Mouse (Mus musculus) brain, adult 2 months (tissue): ENCODE measurements at regions not wholly inside any gene's neighbourhood (a gene's known extent, or its start where the extent isn't known, plus 50 kb on each side); places are given as distances from the start of the nearest gene placed in this dataset.
"Not testable (repeated sequence)": the region's sequence is repeated elsewhere in the genome, so short reads cannot be mapped to it uniquely, and the experiment has no call there.

Source experiments
- DNase-seq: peaks from one replicate; pipeline ENCODE4 v3.0.0; 2011; ENCODE audit warnings: low read depth, low spot score

DNA sequence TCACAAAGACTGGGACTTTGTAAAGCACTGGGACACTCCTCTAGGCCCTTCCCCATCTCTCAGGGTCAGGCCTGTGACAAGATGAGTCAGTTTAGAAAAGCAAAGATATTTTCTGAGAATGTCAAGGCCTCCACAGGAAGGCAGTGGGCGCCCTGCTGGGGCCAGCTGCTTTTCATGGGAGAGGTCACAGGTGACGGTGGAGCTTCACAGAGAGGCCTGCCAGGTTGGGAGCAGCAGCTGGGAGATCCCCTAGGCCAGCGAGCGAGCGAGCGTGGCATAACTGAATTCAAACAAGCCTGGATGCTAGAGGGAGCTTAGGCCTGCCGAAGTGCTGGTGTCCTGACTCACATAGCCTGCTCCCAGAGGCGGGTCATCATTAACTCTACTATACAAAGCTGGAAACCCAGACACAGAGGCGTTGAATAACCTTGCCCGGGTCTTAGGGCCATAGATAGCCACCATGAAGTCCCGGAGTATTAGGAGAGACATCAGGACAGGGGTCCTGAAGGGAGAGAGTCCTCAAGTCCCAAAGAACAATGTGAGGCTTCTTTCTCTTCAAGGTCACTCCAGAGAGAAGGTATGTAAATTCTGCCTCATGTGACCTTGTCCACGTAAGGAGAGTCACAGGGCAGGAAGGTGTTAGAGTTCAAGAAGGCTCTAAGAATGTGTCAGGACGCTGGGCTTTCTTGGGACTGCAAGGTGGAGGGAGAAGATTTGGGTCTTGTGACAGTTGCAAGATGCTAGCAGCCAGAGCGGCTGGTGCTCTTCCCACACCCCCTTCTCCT lies 174.3 kb upstream of the Sulf2 start:
- no peak for DNase-seq

DNA sequence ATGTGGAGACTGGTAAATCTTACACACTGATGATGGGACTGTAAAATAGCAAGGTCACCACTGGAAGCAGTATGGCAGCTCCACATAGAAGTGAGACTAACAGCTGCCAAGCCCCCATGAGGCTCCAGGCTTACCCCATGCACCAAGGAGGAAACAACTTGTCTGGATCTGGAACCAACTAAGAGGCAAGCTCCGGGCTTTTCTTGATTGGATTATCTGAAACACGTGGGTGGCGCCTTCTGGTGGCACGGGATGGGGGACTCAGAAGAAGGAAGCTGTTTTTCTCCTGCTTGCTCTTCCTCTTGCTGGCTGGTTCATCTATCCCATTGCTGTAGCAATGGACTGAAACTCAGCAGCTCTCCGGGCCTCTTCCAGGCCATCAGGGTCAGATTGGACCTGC lies 171.5 kb upstream of the Sulf2 start:
- DNase-seq: no peak

DNA sequence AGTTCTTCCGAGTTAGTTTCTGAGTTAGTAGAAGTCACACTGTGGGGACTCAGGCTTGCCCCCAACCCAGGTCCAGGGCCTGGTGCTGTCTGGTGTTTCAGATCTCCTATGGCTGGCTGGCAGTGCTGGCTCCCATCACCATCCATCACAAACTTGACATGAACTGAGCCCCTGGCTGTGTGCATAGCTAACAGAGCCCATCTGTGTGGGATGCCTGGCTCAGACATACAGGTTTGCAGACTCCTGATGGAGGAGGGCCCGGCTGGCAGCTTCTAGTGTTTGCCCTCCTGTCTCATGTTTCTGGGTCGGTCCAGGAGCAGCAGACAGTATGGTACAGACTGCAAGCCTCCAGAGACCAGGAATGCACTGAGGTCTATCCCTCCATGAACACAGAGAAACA lies 169.5 kb upstream of the Sulf2 start:
- DNase-seq: no peak

DNA sequence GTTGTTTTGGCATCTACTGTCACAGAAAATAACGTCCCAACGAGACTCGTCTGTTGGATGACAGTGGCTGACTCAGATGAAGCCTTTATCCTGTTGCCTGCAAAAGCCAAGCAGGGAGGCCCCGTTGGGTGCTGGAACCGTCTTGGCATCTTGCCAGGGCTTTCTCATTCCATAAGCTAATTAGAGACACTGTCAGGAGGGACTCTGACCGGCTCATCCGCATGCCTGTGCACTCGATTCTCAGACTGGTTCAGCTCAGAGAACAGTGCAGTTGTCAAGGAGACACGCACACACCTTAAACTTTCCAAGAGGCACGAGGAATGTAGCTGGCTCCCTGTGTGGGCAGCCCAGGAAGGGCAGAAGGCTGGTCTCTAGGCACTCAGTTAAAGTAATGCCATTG lies 169.0 kb upstream of the Sulf2 start:
- peak; percentile 63 for DNase-seq

DNA sequence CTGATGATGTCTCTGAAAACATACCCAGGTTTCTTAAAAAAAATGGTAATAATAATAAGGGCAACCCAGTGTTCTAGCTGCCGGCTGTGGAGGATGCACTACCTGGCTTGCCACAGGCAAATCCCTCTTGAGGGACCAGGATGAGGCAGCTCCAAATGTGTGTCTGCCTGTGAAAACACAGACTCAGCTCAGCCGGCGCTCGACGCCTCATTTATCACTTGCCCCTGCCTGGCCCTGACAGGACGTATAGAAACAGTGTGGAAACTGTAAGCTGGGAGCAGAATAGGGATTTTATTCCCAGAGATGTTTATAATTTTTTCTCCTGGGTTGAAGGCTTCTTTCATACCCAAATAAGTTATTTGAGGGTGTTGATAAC lies 167.2 kb upstream of the Sulf2 start:
- no peak for DNase-seq

DNA sequence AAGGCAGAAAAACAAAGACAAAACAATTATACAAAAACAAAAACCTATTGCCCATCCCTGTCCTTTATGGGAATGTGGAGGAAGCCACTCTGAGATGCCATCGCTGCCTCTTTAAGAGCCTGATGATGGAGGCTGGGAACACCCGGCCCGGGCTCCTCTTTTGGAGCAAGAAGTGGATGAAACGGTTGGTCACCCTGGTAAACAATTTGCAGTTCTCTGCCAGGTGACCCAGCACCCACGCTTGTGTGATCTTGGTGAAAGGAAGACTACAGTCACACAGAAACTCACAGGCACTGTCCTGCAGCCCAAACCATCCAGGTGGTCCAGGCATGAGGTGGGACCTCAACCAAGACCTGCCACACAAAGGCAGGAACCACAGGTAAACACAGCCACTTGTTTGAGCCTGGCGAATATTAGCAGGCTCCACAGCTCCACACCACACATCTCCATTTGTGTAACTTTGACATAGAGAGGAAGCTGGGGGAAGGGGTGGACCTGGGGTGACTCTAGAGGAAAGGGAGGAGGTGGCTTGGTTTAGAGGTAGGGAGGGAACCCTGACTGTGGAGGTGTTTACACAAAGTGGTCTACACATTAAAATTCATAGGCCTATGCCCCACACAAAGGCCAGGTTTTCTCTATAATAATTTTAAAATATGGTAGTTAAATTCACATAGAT lies 166.7 kb upstream of the Sulf2 start:
- no peak for DNase-seq

DNA sequence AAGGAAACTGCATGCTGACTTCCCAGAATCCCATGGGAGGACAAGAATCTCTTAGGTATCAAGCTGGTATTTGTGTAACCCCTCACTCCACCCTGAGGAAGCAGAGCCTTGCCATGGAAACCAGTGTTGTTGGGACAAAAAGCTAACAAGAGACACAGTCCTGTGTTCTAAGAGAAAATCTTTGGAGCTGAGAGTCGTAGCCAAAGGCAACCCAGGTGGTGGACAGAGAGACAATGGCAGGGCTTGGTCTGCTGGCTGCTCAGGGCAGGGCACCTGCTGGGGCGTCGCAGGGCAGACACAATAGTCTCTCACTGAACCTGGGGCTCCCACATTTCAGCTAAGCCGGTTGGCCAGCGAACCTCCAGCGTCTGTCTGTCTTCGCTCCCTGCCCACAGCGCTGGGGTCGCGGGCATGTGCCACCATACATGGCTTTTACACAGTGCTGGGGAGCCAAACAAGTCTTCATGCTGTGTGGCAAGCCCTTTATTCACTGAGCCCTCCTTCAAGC lies 161.0 kb upstream of the Sulf2 start:
- no peak for DNase-seq

DNA sequence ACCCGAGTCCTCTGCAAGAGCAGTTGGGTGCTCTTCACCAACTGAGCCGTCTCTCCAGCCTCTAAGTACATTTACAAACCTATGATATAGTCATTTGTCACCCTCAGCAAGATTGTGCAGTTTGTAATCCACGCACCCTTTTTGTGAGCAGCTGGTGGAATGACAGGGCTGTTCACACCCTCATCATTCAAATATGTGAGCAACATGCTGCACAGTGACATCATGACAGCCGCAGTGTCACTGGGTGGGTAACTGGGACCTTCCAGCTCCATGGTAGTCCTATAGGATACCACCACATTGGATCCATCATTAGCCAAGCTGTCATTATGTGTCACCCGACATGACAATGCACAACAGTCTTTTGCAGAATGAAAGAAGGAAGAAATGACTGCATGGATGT lies 155.0 kb upstream of the Sulf2 start:
- DNase-seq: peak; percentile 37

DNA sequence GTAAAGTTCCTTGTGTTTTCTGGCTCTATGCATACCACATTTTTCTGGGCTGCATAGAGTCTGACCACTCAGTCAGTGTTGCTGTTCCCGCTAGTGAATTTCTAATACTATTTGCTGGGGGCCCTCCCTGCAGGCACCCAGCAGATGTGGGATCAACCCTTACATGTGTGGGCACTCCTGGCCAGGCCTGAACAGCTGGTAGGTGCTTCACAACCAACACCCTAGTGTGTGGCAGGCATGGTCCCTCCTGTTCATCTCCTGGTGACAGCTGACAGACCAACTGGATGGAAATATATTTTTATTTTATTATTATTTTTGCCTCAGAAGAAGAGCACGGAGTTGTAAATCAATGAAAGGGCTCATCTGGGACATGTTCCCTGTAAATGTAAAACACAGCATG lies 154.4 kb upstream of the Sulf2 start:
- no peak for DNase-seq

DNA sequence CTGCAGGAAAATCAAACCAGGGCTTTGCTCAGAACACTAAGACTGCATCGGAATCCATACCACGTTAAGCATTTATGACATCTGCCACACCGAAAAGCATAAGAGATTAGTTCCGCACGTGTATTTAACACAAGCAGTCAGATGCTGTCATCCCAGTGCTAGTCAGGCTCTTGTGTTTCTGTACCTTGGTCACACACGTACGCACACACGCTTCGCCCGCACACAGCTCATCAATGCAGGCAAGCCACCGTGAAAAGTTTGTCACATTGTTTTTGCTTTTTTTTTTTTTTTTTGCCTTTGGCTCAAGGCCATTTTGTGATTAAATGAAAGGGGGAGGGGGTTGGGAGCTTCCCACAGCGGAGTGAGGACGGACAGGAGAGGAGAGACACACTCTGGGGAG lies 152.1 kb upstream of the Sulf2 start:
- no peak for DNase-seq

DNA sequence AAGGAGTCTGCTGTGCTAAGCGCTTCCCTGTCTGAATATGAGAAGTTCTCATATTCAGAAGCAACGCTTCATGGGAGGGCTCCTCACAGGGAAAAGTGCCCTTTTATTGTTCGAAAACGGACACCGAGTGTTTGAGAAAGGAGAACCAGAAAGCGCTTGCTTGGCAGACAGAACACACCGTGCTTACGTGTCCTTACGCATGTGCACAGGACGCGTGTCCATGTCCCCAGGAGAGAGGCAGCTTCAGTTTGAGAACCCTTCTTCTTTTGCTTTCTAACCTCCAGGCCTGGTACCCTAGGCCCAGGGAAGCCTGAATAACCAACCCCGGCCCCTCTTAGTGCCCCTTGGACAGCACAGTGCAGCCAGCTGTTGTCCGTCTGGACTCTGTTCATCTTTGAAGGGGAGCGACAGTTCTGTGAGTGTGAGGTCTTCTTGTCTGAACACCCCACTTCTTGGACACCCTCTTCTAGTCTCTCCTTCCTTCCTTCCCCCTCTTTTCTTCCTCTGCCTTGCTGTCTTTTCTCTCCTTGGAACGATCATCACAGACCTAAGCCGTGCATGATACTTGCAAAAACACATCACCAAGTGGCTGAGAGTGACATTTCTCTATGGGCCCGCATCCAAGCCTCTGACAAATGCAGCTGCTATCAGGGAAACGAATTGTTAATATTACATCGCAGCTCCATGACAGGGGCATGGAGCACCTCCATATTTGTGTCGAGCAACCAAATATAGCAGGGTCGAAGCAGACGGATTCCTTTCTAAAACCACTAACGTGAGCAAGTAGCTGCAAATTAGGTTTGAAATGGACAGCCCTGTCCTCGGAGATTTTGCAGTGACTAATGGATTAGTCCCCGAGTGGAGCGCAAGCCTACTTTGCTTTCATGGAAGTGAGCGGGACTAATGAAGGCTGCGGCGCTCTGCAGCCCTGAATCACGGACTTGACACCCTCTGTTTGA lies 149.9 kb upstream of the Sulf2 start:
- DNase-seq: peak; percentile 44

DNA sequence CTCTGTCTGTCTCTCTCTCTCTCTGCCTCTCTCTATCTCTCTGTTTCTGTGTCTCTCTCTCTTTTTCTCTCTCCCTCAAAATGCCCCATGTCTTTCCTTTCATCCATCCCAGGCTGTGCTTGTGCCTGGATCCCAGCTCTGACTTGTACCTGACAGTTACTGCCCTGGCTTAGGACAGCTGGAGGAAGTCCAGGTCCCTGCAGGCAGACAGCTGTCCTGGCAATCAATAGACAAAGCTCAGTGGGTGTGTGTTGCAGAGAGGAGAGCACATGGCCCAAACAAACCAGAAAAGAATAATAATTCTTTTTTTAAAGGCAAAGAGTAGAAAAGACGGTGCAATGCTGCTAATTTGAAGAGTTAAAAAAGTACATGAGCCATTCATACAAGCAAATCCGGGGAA lies 148.4 kb upstream of the Sulf2 start:
- peak; percentile 63 for DNase-seq

DNA sequence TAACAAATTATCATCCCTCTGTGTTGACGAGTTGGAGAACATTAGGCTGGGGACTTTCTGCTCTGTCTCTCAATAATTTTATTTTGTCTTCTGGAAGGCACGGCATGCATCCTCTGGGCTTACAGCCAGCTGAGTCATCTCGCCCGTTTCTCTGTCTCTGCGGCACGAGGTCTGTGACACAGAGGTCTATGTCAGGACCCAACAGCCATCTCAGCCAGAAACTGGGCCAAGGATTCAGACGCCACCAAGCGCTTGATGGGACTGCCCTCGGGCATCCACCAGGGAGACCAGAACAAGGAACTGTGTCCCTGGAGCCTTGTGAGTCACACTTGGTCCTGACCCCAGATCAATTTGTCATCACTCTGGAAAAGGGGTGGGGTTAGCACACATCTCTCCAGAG lies 145.7 kb upstream of the Sulf2 start:
- DNase-seq: peak; percentile 88

DNA sequence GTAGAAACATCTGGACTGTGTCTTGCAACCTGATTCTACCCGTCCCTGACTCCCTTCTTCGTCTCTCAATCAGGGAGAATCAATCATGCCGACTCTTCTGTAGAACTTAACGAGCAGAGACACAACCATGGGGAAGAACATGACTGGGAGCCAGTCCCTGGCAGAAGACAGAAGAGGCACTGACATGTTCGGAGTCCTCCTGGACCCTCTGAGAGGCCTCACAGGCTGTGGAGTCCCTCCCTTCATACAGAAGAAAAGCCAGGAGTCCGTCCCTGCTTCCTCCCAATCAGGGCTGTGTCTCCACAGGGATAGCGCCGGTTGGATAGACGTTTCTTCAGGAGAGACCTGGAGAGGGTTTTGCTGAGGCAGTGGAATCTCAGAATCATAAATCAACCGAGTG lies 139.2 kb upstream of the Sulf2 start:
- DNase-seq: no peak

DNA sequence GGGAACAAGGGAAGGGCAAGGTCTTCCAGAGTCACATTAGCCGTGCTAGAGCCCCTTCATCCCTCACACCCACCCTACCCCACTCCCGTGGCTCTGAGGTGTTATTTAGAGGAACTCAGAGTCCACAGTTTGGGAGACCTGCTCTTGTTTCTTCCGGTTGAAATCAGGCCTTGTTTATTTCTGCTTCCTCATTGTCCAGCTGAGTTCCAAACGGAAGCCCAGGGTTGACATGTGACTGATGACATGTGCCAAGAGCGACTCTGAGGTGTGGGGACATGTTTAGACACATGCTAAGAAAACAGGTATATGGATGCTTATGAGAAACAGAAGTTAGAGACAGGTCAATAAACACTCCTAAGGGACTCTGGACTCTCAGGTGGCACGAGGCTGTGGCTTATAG lies 137.5 kb upstream of the Sulf2 start:
- no peak for DNase-seq

DNA sequence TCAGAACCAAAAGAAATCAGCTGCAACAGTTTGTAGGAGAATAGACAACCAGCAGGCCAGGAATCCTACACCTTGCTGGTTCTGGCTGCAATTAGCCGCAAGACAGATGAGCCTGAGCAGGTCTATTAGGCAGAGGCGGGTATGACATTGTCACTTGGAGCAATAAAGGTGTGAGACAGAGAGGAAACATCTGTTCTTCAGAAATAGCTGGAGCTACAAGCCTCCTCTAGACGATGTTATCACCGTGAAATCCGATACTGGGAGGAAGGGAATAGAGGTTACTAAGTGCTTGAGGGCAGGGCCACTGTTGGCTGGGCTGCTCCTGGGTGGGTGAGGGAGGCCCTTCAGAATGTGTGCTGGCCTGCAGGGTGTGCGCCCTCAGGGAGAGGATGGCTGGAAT lies 135.8 kb upstream of the Sulf2 start:
- no peak for DNase-seq

DNA sequence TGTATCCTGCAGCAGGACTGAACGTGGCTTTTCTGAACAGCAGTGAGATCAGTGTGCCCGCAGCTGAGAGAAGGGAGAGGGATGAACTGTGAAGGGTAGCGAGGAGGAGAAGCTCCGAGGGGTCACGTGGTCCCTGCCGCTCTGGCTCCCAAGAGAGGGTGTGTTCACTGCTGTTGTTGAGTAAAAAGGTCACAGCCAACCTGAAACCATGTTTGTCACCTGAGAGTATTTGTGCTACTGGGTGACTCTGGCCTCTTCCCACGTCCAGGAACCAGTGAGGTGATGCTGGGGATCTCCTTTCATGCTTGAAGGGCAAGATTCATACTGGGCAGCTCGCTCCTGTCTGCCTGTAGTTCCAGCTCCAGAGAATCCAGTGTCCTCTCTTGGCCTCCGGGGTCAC lies 135.4 kb upstream of the Sulf2 start:
- no peak for DNase-seq

DNA sequence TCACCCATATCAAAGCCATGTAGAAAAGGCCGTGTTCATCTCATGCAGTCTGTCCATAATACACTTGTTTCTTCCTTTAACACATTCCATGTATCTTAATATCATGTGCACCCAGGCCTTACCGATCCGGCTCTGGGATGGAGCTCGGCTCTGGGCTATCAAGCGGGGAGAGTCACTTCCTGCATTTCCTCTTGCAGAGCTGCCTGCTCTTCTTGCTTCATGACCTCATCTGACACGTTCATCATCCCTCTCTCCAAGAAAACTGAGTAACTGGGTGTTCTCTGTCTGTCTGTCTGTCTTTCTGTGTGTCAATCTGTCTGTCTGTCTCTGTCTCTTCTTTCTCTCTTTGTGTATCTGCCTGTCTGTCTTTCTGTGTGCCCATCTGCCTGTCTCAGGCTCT lies 133.7 kb upstream of the Sulf2 start:
- no peak for DNase-seq

DNA sequence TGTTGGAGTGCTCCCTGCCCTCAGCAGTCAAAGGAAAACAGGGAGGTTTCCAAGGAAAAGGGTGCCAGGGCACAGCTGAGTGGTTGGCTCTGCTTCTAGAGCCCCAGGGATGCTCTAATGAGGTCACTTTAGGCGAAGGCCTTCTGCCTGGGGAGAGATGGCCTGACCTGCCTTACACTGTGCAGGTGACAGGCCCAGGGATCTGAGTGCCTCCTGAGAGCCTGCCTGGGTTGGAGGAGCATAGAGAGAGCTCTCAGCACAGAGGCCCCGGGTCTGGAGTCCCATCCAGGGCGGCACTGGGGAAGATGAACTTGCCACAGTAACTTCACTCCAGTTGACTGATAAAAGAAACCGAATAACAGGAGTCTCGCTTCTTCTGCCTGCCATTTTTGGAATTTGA lies 125.7 kb upstream of the Sulf2 start:
- not testable (repeated sequence) for DNase-seq

DNA sequence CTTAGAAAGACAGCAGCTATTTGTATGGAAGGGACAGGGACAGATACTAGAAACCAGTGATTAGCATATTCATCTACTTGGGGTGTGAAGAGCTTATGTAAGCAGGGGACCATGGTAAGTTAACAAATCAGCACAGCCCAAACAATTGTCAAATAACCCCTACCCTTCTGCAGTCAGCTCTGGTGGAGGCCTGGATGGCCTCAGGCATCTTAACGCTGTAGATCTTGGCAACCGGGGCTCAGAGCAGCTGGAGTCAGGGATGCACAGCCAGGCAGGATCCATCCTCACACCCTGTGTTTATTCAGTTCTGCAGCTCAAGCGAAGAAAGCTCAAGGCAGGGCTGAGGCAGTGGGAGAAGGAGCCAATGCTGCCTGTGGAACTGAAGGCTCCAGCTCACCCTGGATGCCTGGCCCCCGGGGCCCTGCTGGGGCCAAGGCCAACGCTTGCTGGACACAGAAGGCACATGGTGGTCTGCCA lies 125.2 kb upstream of the Sulf2 start:
- peak; percentile 51 for DNase-seq

DNA sequence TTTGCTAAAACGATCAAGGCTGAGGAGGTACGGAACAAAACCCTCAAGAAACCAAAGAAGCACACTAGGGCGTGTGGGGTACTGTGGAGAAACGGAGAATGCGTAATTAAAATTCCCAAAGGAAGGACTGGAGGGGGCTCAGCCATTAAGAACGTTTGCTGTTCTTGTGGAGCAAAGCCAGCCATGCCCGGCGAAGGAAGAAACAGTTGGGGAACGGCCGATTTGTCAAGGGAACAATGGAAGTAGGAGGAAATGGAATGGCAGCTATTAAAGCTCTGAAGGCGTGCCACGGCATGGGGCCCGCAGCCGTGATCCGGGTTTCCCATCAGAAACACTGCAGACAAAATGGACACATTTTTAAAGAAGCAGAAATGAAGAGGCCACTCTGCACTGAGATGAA lies 124.2 kb upstream of the Sulf2 start:
- DNase-seq: no peak

DNA sequence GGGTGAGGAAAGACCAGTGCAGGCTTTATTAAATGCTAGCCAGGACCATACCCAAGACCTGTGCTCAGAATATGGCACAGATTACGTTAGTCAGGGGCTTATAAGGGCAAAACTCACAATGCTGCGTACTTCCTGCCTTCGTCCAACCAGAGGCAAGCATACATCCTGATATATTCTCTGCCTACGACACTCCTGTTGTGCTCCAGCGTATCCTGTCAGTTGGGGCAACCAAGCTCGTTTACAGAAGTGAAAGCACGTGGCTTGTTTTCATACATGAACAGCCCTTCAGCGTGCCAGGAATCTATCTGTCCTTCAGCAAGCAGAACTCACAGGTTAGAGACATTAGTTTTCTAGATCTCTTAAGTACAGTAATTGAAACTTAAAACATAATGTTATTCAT lies 119.9 kb upstream of the Sulf2 start:
- no peak for DNase-seq
